Mouse (Mus musculus) mesoderm, embryonic 11.5 days (tissue): ENCODE results near the gene Smarcc2.
"Not testable (repeated sequence)": the region's sequence is repeated elsewhere in the genome, so short reads cannot be mapped to it uniquely, and the experiment has no call there.

ENCODE experiments used
- DNase-seq: peaks from one replicate; pipeline ENCODE4 v3.0.0-alpha.2; 2012; ENCODE audit warnings: low read depth, low spot score

Smarcc2 gene

DNA sequence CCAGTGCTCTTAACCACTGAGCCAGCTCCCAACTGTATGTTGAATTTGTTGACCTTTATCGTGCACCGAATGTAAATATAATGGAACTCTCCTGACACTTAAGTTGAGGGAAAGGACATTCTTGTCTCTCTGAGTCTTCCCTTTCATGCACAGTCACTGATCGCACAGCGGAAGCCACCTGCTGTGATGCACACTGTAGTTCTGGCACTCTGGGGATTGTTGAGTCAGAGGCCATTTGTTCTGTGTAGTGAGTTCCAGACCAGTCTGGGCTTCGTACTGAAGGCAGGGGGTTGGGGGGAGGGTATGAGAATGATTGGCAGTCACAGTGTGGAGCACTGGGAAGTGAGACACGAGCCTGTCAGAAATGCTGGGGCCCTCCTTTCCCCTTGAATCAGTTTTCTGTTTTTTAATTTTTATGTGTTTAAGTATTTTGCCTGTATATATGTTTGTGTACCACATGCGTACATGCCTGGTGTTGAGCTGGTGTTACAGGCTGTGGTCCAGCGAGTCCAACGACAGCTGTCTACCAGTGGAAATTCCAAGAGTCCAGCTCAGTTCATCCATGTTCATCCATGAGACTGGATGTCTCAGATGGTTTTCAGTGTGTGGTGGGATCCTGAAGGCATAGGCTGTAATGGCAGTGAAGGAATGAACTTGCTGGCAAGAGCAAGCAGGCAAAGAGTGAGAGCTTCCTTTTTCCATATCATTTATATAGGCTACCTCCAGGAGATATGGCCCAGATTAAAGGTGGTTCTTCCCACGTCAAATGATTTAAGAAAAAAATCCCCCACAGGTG is 17.5 kb upstream of the Smarcc2 start:
- DNase-seq, result no peak

DNA sequence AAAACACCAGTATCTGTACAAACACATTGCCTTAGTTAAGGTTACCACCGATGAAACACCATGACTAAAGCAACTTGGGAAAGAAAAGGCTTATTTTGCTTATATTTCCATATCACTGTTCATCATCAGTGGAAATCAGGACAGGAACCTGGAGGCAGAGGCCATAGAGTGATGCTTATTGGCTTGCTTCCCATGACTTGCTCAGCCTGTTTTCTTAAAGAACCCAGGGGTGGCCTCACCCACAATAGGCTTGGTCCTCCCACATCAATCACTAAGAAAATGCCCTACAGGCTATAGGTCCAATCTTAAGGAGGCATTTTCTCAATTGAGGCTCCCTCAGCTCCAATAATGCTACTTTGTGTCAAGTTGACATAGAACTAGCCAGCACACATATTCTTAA is 16.3 kb upstream of the Smarcc2 start:
- DNase-seq, result no peak

DNA sequence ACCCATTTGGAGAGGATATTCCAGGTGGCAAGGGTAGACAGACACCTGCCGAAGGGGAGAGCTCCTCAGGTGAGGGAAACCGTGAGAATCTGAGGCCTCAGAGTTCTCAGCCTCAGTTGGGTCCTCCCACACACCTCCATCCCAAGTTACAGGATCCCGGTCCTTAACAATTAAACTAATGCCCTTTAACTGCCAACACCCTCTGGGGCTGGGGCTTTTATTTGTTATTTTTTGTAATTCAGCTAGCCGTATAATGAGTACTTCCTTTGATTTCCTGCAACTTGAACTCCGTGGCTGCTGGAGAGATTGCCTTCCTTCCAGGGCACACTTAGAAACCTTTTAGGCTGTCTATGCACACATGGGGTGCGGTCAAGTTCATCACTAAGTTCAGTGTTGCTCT is 14.7 kb upstream of the Smarcc2 start:
- no peak for DNase-seq

DNA sequence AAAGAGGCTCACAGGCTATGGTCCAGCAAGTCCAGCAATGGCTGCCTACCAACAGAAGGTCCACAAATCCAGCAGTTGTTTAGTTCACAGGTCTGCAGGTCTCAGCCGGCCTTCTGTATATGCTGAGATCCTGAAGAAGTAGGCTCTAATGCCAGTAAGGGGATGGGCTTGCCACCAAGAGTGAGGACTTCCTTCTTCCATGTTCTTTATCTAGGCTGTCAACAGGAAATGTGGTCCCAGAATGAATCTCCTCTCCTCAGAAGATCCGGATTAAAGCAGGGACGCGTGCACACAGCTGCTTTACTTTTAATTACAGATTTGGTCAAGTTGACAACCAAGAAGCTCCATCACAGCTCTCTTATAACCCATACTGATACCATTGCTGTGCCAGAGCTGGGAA is 13.6 kb upstream of the Smarcc2 start:
- no peak for DNase-seq

DNA sequence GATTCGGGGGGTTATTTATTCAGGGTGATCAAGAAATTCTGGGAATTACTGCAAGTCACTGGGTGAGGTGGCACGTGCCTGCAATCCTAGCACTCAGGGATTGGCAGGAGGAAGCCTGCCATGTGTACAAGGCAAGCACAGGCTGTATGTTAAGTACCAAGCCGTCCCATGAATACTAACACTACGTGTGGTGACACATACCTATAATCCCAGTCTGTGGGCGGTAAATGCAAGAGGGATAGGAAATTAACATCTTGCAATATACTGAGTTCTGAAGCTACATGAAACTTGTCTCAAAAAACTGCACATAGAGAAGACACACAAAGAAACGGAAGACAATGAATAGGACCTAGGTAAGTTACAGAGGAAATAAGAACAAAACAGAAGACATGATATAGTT is 8.0 kb upstream of the Smarcc2 start:
- DNase-seq, result no peak

DNA sequence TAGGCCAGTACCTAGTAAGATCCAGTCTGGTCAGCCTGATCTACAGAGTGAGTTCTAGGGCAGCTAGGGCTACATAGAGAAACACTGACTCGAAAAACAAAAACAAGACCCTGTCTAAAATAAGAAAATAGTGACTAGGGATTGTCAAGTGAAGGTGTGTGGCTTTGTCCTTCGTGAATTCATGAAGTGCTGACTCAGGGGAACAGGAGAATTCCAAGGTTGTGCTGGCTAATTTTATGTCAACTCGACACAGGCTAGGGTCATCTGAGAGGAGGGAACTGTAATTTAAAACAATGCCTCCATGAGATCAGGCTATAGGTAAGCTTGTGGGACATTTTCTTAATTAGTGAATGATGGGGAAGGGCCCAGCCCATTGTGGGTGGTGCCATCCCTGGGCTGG is 4.6 kb upstream of the Smarcc2 start:
- DNase-seq, result no peak

DNA sequence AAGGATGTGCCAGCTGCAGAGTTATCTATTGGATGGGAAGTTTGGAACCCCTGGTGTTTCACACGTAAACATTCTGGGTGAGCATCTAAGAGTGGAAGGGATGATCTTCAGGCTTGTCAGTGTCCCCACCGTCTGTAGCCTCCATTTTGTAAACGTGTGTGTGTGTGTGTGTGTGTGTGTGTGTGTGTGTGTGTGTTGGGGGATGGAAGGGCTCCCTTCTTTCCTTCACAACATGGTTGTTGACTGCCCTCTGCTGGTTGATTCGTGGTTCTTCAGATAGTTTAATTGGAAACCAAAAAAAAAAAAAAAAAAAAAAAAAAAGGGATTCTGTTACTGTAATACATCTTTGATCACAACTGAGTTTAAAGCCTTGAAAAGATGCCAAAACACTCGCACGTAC is 3.8 kb upstream of the Smarcc2 start:
- DNase-seq, result peak; percentile 86

DNA sequence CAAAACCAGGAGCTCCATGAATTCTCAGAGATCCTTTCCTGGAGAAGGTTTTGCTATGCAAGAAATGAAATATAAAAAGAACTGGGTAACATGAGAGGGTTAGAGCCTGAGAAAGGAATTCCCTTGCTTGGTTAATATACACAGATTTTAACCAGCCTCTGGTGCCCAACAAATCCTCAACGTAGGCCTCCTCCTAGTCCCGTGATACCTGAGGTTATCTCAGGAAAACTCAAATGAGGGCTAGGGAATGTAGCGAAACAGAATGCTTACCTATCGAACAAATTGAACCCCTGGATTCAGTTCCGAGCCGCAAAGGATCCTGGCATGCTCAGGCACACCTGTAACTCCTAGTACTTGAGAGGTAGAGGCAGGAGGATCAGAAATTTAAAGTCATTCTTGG is 1.4 kb upstream of the Smarcc2 start:
- DNase-seq, result no peak

DNA sequence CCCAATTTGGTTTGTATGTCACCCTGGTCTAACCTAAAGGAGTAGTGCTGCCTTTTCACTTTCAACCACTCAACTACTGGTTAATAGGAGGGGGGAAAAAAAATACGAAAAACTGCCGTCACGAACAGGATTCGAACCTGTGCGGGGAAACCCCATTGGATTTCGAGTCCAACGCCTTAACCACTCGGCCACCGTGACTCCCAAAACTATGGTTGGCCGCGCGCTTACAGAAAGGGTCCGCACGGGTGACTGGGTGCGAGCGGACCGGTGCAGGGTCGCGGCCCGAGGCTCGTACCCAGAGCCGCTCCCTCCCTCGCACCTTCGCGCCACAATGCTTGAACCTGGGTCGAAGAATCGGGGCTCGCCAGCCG is 715 bp upstream of the Smarcc2 start:
- peak; percentile 90 for DNase-seq

DNA sequence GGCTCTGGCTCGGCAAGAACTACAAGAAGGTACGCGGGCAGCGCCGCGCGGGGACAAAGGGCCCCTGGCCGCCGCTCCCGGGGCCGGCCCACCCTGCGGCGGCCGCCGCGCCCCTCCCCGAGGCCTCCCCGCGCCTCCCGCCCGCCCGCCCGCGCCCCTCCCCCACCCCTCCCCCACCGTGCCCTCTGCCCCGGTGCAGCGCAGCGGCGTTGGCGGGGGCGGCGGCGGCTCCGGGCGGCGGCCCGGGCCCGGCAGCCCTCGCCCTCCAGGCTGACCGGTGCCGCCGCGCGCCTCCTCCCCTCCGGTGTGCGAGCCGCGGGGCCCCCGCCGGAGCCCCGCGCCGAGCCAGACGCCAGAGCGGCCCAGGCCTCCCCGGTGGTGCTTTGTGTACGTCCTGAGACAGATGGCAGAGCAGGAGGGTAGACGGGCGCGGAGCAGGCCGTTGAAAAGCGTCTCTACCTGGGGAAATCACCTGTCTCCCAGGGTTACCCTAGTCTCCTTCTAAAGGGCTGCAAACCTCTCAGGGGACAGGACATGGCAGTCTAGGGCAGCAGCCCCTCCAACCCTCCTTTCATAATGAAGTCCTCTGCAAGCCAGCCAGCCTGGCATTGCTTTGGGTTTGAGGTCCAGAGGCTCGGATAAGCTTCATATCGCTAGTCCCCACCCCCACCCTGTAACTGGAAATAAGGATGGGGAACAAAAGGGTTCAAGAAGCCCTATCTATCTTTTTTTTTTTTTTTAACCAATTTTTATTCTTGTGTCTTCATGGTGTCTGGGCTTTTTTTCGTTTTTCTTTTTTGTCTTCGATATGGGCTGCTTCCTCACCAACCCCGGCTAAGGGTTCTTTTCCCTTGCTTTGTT is 591 bp downstream of the Smarcc2 start:
- peak; percentile 32 for DNase-seq

DNA sequence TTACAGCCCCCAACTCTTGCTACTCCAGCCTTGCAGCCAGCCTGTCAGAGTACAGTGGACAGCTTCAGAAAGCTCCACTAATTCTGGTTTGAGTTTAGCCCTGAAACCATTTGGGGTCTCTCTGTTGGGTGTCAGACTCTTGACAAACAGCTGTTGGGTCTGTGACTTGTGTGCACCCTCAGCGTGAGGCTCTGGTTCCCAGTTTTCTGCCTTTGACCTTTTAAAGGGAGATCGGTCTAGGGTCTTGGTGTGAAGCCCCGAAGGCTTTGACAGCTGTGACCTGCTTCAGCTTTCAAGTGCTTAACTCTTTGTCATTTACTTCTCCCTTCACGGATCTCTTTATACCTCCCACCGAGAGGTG is 1.2 kb downstream of the Smarcc2 start:
- peak; percentile 21 for DNase-seq

DNA sequence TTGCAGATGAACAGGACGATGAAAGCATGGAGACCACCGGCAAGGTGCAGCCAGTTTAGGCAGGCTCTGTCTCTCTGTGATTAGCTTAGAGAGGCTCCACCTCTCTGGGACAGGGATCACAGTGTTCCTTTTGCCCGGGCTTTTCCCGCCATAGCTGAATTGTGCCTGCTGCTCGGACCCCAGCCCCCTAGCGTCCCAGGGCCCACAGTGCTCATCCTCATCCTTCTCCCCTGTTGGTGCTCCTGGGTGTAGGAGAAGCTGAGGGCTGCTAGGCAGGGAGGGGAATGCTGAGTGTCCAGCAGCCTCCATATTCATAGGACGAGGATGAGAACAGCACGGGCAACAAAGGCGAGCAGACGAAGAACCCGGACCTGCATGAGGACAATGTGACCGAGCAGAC is 15.3 kb downstream of the Smarcc2 start:
- no peak for DNase-seq

DNA sequence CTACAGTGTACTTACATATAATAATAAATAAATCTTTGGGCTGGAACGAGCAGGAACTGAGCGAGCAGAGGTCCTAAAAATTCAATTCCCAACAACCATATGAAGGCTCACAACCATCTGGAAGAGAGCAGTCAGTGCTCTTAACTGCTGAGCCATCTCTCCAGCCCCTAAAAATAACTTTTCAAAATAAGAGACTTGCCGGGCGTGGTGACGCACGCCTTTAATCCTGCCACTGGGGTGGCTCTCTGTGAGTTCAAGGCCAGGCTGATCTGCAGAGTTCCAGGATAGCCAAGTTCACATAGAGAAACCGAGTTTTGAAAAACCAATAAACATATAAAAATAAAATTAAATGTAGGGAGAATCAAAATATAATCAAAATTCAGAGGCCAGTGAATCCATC is 27.3 kb downstream of the Smarcc2 start:
- DNase-seq, result no peak

DNA sequence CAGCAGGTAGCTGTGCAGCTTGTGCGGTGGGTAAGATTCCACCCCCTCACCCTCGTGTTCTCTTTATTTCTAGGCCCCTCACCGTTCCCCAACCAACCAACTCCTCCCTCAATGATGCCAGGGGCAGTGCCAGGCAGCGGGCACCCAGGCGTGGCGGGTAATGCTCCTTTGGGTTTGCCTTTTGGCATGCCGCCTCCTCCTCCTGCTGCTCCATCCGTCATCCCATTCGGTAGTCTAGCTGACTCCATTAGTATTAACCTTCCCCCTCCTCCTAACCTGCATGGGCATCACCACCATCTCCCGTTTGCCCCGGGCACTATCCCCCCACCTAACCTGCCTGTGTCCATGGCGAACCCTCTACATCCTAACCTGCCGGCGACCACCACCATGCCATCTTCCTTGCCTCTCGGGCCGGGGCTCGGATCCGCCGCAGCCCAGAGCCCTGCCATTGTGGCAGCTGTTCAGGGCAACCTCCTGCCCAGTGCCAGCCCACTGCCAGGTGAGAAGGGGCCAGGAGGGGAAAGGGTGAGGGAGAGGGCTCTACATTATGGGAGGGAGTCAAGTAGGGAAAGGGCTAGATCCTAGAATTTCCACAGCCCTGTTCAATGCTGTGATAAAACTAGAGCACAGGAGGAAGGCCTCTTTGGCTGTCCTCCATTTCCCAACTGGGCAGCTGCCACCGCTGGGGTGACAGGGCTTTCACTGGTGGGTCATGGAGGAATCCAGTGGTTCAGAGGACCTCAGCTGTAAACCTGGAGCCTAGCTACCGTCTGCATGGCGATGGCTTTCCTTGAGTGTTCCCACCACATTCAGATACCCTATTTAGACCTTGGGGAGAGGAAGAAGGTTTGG is 29.0 kb downstream of the Smarcc2 start:
- DNase-seq, result no peak

DNA sequence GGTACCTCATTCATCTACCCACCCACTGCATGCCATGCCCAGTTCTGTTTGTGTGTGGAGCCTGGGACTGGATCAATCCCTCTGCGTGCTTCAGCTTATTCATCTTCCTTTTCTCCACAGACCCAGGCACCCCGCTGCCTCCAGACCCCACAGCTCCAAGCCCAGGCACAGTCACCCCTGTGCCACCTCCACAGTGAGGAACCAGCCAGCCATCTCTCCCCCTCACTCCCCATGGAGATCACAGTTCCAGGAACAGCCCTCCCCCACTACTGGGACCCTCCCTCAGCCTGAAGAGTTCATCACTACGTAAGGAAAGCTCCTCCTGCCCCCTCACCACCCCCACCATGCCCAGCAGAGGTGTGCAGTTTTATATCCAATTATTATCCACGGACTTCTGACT is 29.7 kb downstream of the Smarcc2 start:
- DNase-seq, result no peak

DNA sequence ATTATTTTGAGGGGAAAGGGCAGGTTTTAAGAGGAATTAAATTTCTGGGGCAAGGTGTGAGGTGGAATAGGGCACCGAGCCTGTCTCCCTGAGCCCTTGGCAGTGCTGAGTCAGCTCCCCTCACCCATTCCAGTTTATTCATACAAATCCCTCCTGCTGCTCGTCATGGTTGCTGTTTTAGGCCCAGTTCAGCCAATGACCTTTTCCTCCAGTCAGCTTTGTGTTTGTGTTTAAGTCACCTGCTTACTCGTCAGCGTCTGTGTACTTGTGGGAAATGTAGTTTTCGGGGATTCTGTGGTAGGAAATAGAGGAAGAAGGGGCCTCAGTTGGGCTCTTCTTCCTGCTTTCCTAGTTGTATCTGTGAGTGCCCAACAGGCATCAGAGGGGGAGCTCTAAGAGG is 30.3 kb downstream of the Smarcc2 start:
- no peak for DNase-seq

DNA sequence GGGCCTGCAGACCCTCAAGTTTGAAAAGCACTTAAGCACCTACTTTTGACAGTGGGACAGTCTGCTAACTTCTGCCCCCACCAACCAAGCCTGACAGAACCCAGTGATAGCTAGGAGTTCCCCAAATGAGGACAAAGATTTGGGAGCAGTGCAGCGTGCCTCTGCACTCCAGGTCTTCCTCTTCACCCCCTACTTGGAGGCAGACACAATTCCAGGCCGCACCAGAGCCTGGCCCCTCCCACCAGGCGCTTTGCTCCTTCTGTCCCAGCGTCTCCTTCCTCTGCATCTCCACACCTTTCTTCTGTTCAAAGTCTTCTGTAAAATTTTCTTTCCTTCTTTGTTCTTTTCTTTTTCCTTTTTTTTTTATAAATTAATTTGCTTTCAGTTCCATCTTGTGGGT is 30.7 kb downstream of the Smarcc2 start:
- no peak for DNase-seq

DNA sequence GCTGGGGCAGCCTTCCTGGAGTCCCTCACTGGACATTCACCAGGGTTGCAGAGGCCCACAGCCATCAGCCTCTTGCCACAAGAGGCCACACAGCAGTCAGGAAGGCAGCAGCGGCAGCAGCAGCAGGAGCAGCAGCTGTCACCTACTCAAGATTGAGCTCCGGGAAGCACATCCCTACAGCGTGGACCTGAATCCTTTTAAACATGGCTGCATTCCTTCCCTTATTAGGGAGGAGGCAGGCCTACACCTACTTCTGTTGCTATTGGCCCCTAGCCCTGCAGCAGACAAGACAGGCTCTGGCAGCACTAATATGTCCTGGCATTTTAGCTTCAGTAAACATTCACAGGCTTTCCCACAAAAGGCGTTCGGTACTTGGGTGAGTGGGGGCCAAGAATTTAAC is 31.2 kb downstream of the Smarcc2 start:
- DNase-seq, result no peak

DNA sequence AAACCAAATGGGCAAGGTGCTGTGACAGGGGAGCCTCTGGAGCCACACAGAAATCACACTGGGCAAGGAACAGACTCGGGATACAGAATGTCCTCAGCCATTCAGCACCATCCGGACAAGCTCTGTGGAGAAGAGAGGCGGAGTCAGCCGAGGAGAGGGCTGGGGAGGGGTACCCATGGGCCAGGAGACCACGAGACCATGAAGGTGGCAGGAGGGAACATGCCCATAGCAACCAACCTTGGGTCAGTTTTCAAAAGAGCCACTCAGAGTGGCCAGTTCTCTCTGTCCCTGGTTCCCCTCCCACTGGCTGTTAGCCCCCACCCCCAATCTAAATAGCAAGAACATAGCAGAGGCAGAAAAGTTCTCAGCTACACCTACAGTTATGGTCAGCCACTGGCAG is 31.9 kb downstream of the Smarcc2 start:
- no peak for DNase-seq

DNA sequence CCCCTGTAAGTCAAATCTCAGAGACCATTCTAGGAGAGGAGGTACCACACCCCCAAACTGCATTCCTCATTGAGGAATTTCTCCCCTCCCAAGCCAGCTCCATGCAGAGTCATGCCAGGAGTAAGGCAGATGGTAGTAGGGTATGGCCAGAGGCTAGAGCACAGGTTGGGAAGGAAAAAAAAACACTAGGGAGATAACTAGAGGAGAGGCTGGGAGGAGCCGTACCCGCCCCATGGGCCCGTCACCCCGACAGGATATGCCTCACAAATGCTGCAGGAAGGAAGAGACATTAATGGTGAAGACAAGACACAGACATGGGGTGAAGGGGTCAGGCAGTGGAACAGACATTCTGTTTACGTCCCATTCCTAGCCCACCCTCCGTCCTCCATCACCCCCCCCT is 32.4 kb downstream of the Smarcc2 start:
- DNase-seq, result no peak

DNA sequence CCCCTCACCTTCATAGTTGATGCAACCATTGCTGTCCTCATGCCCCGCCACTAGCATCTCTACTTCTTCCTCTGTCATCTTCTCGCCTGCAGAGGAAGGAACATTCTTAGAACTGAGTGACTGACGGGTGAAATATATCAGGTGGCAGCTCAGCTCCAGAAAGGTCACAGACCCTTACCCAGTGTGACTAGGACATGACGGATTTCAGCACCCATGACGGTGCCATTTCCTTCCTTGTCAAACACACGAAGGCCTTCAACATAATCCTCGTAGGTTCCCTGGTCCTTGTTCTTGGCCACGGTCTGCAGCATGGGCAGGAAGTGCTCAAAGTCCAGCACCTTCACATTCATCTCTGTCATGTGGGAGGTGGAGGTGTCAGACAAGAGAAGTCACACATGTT is 33.0 kb downstream of the Smarcc2 start:
- DNase-seq, result not testable (repeated sequence)

DNA sequence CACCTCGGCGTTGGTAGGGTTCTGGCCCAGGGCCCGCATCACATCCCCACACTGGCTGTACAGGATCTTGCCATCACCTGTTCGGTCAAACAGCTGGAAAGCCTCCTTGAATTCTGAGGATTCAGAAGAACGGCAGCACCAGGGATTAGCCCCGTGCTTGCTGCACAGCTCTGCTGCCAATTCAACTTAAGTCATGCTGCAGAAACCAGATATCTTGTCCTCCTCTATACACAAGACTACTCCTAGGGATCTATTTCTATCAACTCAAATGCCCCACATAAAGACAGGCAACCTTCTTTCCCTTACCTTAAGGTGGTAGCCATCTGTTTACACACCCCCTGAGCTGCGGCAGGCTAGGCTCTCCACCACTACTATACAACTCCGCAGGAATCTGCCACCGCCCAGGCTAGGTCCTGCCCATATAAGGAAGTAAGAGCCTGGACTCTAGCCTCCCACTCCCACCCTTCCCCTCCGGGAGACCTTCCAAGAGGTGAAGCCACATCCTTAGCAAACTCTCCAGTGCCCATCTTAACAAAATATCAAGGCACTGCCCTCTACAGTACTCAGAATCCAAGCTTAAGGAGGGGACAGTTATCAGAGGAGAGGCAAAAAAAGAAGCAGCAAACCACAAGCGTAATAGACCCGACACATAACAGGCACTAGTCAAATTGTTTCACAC is 33.7 kb downstream of the Smarcc2 start:
- peak; percentile 61 for DNase-seq
